Mouse (Mus musculus) neural tube, embryonic 15.5 days (tissue): ENCODE data around the gene Ube2g2. TPM values are rescaled to one million over a fixed set of nuclear protein-coding genes. Genes with fewer than 3 reads are reported as not detected.

Experiments
- ATAC-seq: fragments of 200-750 bp; cut with Nextera tagmentation; 2 replicates; pipeline ENCODE4 v1.8.0; 2017; ENCODE audit warnings: mild to moderate bottlenecking, moderate TSS enrichment, moderate library complexity; ENCODE audit not compliant: low FRiP score
- H3K27ac ChIP-seq: fragments of 300-500 bp; sonication (generic); replicated peaks from 2 replicates; pipeline ENCODE4 v1.5.1; 2015; ENCODE audit warnings: mild to moderate bottlenecking, inconsistent platforms
- H3K27me3 ChIP-seq: fragments of 300-500 bp; sonication (generic); replicated peaks from 2 replicates; pipeline ENCODE4 v1.6.1; 2015; ENCODE audit warnings: inconsistent platforms
- H3K36me3 ChIP-seq: fragments of 300-500 bp; sonication (generic); 2 replicates; pipeline ENCODE4 v1.6.1; 2015; ENCODE audit warnings: inconsistent platforms
- H3K4me1 ChIP-seq: fragments of 300-500 bp; sonication (generic); 2 replicates; pipeline ENCODE4 v1.6.1; 2015; ENCODE audit warnings: inconsistent platforms
- H3K4me2 ChIP-seq: fragments of 300-500 bp; sonication (generic); 2 replicates; pipeline ENCODE4 v1.6.1; 2015; ENCODE audit warnings: inconsistent platforms, mild to moderate bottlenecking, moderate library complexity
- H3K4me3 ChIP-seq: fragments of 300-500 bp; sonication (generic); replicated peaks from 2 replicates; pipeline ENCODE4 v1.5.1; 2015; ENCODE audit warnings: mild to moderate bottlenecking, inconsistent platforms
- H3K9ac ChIP-seq: fragments of 300-500 bp; sonication (generic); replicated peaks from 2 replicates; pipeline ENCODE4 v1.6.1; 2015; ENCODE audit warnings: mild to moderate bottlenecking, inconsistent platforms
- H3K9me3 ChIP-seq: fragments of 300-500 bp; sonication (generic); replicated peaks from 2 replicates; pipeline ENCODE4 v1.6.1; 2016; ENCODE audit warnings: inconsistent platforms
- WGBS: fragments of 180-500 bp; shearing (Covaris S2); methylation state at CpG from one replicate; pipeline ENCODE4 v1.1.7; 2015; ENCODE audit warnings: mixed read lengths; 5-methylcytosine and 5-hydroxymethylcytosine counted together
- polyA plus RNA-seq: library from polyadenylated mRNA; unstranded; fragments of >200 nt; fragmentation: Nextera tagmentation; extraction: Ambion mirVana; gene quantifications from 2 replicates; pipeline ENCODE4 v1.2.1, GENCODE M21; 2015

Gene Ube2g2
- 77.1 and 79.6 TPM in 2 replicates for polyA plus RNA-seq

- Histone ChIP-seq H3K27ac (peak within 1 kb of the TSS; percentile 94), H3K27me3 (no peaks in the 10 kb centered on the region), H3K36me3 (peaks cover 11% of the 10 kb centered on the region; the same call in 1 of the 2 replicates), H3K9me3 (no peaks in the 10 kb centered on the region), H3K4me2 (peak within 1 kb of the TSS; percentile 81), H3K4me1 (peaks cover 44% of the 10 kb centered on the region), H3K9ac (peak within 1 kb of the TSS; percentile 99), H3K4me3 (peak within 1 kb of the TSS; percentile 94)
- under 1% methylated on average over 95 of the region's 96 CpGs for WGBS
- ATAC-seq = peak; percentile 92
These were observed at the start of gene Ube2g2 for GRCm38 (mm10) chr10:77622055-77622988. TSS of gene Ube2g2 (plus strand) at chr10:77622275.

- H3K4me1 ChIP-seq = no peaks in the 10 kb centered on the region
- H3K4me2 ChIP-seq = no peak overlapping the region
- H3K4me3 ChIP-seq = no peak overlapping the region
- H3K9ac ChIP-seq = no peak overlapping the region
- 0 out of 2 replicates have a peak, but pooled peaks cover 5% of the 10 kb centered on the region for H3K27me3 ChIP-seq
- 91% methylated on average over 1 of the region's 1 CpGs for WGBS
- no peaks in the 10 kb centered on the region for H3K9me3 ChIP-seq
- H3K36me3 ChIP-seq = no peaks in the 10 kb centered on the region
- no peak for ATAC-seq
- H3K27ac ChIP-seq = no peak overlapping the region
These were observed 48.9 kb upstream of the Ube2g2 start for GRCm38 (mm10) chr10:77573162-77573561.

GRCm38 (mm10) chr10:77580027-77580920 is 41.8 kb upstream of the Ube2g2 start:
- H3K27me3 ChIP-seq = 0 out of 2 replicates have a peak, but pooled peaks cover 5% of the 10 kb centered on the region
- 63% methylated on average over 10 of the region's 10 CpGs for WGBS
- peak overlapping the region; percentile 93; the same call in 1 of the 2 replicates for H3K4me2 ChIP-seq
- no peaks in the 10 kb centered on the region for H3K36me3 ChIP-seq
- ATAC-seq = no peak
- H3K9me3 ChIP-seq = no peaks in the 10 kb centered on the region
- no peak overlapping the region for H3K9ac ChIP-seq
- no peak overlapping the region for H3K4me3 ChIP-seq
- peak overlapping the region; percentile 30; the same call in 1 of the 2 replicates for H3K27ac ChIP-seq
- H3K4me1 ChIP-seq = peaks cover 30% of the 10 kb centered on the region

GRCm38 (mm10) chr10:77581023-77581407 is 41.1 kb upstream of the Ube2g2 start:
- WGBS = 10% methylated on average over 8 of the region's 8 CpGs
- H3K27ac ChIP-seq = peak overlapping the region; percentile 89
- peak; percentile 36 for ATAC-seq
- no peaks in the 10 kb centered on the region for H3K9me3 ChIP-seq
- H3K4me1 ChIP-seq = peaks cover 34% of the 10 kb centered on the region
- peak overlapping the region; percentile 93 for H3K4me2 ChIP-seq
- no peaks in the 10 kb centered on the region for H3K36me3 ChIP-seq
- H3K9ac ChIP-seq = peak overlapping the region; percentile 63
- peak overlapping the region; percentile 79 for H3K4me3 ChIP-seq
- H3K27me3 ChIP-seq = 0 out of 2 replicates have a peak, but pooled peaks cover 5% of the 10 kb centered on the region

- Histone ChIP-seq H3K4me2 (peak within 1 kb of the TSS; percentile 93), H3K9me3 (no peaks in the 10 kb centered on the region), H3K9ac (peak within 1 kb of the TSS; percentile 81), H3K27ac (peak within 1 kb of the TSS; percentile 89), H3K36me3 (no peaks in the 10 kb centered on the region), H3K4me3 (peak within 1 kb of the TSS; percentile 79), H3K4me1 (peaks cover 39% of the 10 kb centered on the region), H3K27me3 (0 out of 2 replicates have a peak, but pooled peaks cover 5% of the 10 kb centered on the region)
- ATAC-seq = peak; percentile 97
- WGBS = under 1% methylated on average over 64 of the region's 64 CpGs
These were observed 40.4 kb upstream of the Ube2g2 start, which contains the start of gene Pttg1ip for GRCm38 (mm10) chr10:77581408-77582284. TSS of gene Pttg1ip (plus strand) at chr10:77581720.

GRCm38 (mm10) chr10:77582285-77582618 is 39.8 kb upstream of the Ube2g2 start:
- peak overlapping the region; percentile 79 for H3K4me3 ChIP-seq
- peak overlapping the region; percentile 81 for H3K9ac ChIP-seq
- WGBS = 14% methylated on average over 8 of the region's 8 CpGs
- peak overlapping the region; percentile 89; the same call in 1 of the 2 replicates for H3K27ac ChIP-seq
- ATAC-seq = 0 out of 2 replicates have a peak, but pooled peaks have one; percentile 4
- H3K27me3 ChIP-seq = 0 out of 2 replicates have a peak, but pooled peaks cover 5% of the 10 kb centered on the region
- no peaks in the 10 kb centered on the region for H3K9me3 ChIP-seq
- peaks cover 45% of the 10 kb centered on the region for H3K4me1 ChIP-seq
- H3K4me2 ChIP-seq = peak overlapping the region; percentile 93
- H3K36me3 ChIP-seq = no peaks in the 10 kb centered on the region; the same call in 1 of the 2 replicates

- no peaks in the 10 kb centered on the region for H3K9me3 ChIP-seq
- H3K27me3 ChIP-seq = no peaks in the 10 kb centered on the region
- peaks cover 50% of the 10 kb centered on the region for H3K4me1 ChIP-seq
- H3K4me3 ChIP-seq = no peak overlapping the region
- no peak for ATAC-seq
- 78% methylated on average over 10 of the region's 10 CpGs for WGBS
- H3K36me3 ChIP-seq = peaks cover 8% of the 10 kb centered on the region
- H3K27ac ChIP-seq = no peak overlapping the region
- no peak overlapping the region; the same call in 1 of the 2 replicates for H3K9ac ChIP-seq
- H3K4me2 ChIP-seq = 0 out of 2 replicates have a peak overlapping the region, but pooled peaks have one; percentile 7
These were observed 38.2 kb upstream of the Ube2g2 start for GRCm38 (mm10) chr10:77583795-77584422.

- H3K4me1 ChIP-seq = peaks cover 54% of the 10 kb centered on the region
- H3K9me3 ChIP-seq = no peaks in the 10 kb centered on the region
- H3K27ac ChIP-seq = no peak overlapping the region
- no peak overlapping the region for H3K9ac ChIP-seq
- 93% methylated on average over 3 of the region's 3 CpGs for WGBS
- no peaks in the 10 kb centered on the region for H3K27me3 ChIP-seq
- no peak for ATAC-seq
- H3K4me2 ChIP-seq = no peak overlapping the region
- no peak overlapping the region for H3K4me3 ChIP-seq
- peaks cover 23% of the 10 kb centered on the region for H3K36me3 ChIP-seq
These were observed 35.4 kb upstream of the Ube2g2 start for GRCm38 (mm10) chr10:77586637-77587036.

- Histone ChIP-seq H3K27ac (no peak overlapping the region), H3K4me3 (no peak overlapping the region), H3K36me3 (peaks cover 23% of the 10 kb centered on the region), H3K9me3 (no peaks in the 10 kb centered on the region), H3K4me1 (peaks cover 51% of the 10 kb centered on the region), H3K4me2 (no peak overlapping the region), H3K9ac (no peak overlapping the region), H3K27me3 (no peaks in the 10 kb centered on the region)
- 95% methylated on average over 6 of the region's 6 CpGs for WGBS
- no peak for ATAC-seq
These were observed 34.8 kb upstream of the Ube2g2 start for GRCm38 (mm10) chr10:77587091-77587775.

GRCm38 (mm10) chr10:77588036-77588435 is 34.0 kb upstream of the Ube2g2 start:
- Histone ChIP-seq H3K9me3 (no peaks in the 10 kb centered on the region), H3K4me2 (no peak overlapping the region), H3K27ac (no peak overlapping the region), H3K27me3 (no peaks in the 10 kb centered on the region), H3K4me1 (peaks cover 43% of the 10 kb centered on the region), H3K36me3 (peaks cover 31% of the 10 kb centered on the region), H3K9ac (no peak overlapping the region), H3K4me3 (no peak overlapping the region)
- WGBS = 85% methylated on average over 2 of the region's 2 CpGs
- ATAC-seq = no peak
